Mouse (Mus musculus) megakaryocyte progenitor cell, adult 5-6 weeks (primary cell): Measurements from ENCODE around the gene Inpp5k. TPM values are rescaled to one million over a fixed set of nuclear protein-coding genes. Genes with fewer than 3 reads are reported as not detected.

Source experiments
- ATAC-seq: replicated peaks from 2 replicates; pipeline ENCODE4 v1.8.0; 2016; ENCODE audit warnings: mild to moderate bottlenecking, moderate TSS enrichment, inconsistent platforms; ENCODE audit not compliant: poor library complexity
- total RNA-seq, 2 experiments: library from RNA; stranded (forward) in 1 of 2; stranded (reverse) in 1 of 2; fragments of 157-497, 149-512 nt in 1 of 2; fragments of 200-1000 nt in 1 of 2; gene quantifications; 2 replicates each; pipeline versions ENCODE4 v1.2.3 to v1.2.4; 2015 to 2017

Inpp5k gene
- total RNA-seq (2015) (38.1 and 43.0 TPM in 2 replicates), total RNA-seq (2017) (21.9 and 23.7 TPM in 2 replicates)

DNA sequence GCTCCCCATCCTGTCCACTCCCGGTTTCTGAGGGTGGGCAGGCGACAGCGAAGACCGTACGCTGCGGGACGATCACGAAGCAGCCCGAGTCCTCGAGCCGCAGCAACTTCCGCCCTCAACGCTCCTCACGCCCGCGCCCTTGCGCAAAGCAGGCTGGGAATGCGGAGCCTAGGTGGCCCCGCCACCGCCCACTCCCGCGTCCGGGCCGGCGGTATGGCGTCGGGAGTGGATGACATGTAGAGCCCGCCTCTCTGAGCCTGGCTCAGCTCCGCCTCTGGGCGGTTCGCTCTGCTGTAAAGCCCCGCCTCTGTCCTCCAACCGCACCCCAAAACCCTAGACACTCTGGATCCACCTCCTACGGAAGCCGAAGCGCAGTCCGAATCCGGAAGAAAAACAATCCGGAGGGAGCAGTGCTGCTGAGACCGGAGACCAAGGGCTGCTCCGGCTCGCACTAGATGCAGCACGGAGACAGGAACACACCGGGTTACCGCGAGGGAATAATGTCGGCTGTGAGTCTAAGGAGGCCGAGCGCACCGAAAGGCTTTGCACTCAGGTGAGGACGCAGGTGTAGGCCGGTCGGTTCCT is at the start of gene Inpp5k:
Gene Inpp5k, plus strand, starts transcription at position 344 of the 585 bp plus-strand sequence.
- peak; percentile 98 for ATAC-seq

DNA sequence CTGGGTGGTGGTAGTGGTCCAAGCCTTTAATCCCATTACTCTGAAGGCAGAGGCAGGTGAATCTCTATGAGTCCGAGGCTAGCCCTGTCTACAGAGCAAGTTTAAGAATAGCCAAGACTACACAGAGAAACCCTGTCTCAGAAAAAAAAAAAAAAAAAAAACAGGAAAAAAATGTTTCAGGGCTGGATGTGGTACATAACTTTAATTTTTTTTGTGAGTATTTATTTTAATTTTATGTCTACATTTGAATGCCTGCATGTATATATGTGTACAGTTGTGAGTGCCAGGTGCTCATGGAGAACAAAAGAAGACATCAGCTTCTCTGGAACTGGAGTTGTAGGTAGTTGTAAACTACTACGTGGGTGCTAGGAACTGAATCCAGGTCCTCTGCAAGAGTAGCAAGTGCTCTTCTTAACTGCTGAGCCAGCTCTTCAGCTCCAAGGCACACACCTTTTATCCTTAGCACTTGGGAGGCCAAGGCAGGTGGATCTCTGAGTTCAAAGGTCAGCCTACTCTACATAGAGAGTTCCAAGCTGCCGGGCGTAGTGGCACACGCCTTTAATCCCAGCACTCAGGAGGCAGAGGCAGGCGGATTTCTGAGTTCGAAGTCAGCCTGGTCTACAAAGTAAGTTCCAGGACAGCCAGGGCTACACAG is 49.2 kb upstream of the Inpp5k start:
- ATAC-seq, result no peak

DNA sequence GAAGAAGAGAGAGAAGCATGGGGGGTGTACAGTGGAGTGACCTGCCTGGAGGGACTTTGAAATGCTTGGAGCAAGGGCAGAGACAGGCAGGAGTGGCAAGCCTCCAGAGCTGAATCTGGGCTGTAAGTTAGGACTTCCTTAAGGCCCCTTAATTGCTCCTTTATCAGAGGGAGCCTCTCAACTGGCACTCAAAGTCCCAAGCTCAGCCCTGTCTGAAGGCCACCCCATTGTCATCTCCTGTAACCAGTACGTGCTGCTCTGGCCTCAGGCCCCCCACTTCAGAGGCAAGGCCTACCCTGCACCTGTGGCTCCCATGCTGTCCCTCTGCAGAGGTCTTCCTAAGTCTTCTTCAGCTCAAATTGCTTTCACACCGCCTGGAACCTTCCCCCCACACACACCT is 47.3 kb upstream of the Inpp5k start:
- ATAC-seq, result no peak

DNA sequence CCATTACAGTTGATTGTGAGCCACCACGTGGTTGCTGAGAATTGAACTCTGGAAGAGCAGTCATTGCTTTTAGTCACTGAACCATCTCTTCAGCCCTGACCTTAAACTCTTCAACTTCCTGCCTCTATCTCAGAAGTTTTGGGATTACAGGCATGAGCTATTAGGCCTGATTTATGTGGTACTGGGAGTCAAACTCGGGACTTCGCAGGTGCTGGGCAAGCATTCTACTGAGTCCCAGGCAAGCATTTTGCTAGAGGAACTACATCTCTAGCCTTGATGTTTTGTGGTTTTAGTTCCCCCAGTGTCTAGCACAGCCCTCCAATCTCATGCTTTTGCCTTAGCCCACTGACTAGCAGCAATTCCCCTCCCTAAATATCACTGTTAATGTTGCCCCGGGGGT is 45.7 kb upstream of the Inpp5k start:
- no peak for ATAC-seq

DNA sequence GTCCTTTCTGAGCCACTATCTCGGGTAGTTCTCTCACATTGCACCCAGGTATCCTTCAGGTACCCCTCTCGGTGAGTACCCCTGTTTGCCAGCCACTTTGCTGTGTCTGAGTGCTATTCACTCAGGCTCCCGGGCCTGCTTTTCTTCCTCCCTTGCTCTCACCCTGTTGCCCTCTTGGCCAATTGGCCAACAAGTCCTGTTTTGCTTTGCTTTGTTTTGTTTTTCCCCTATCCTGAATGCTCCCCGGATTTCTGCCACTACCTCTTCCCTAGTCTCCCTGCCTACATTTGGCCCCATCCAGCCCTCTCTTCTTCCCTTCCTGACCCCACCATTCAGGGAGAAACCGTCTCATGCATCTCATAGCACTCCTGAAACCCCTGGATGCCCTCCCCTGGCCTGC is 44.8 kb upstream of the Inpp5k start:
- ATAC-seq, result no peak

DNA sequence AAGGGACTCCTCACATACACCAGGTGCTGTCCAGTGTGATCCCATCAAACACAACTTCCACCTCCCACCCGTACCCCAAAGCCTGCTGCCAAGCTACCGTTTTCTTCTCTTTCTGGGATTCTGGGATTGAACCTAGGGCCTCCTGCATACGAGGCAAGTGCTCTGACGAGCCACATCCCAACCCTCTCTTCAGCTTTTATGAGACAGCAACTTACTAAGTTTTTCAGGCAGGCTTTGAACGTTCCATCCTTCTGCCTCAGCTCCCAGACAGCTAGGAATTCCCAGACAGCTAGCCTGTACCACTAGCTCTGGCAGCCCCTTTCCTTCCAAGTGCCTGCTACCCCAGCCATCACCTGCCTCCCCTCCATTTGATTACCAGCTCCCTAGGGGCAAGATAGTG is 43.8 kb upstream of the Inpp5k start:
- ATAC-seq, result no peak

DNA sequence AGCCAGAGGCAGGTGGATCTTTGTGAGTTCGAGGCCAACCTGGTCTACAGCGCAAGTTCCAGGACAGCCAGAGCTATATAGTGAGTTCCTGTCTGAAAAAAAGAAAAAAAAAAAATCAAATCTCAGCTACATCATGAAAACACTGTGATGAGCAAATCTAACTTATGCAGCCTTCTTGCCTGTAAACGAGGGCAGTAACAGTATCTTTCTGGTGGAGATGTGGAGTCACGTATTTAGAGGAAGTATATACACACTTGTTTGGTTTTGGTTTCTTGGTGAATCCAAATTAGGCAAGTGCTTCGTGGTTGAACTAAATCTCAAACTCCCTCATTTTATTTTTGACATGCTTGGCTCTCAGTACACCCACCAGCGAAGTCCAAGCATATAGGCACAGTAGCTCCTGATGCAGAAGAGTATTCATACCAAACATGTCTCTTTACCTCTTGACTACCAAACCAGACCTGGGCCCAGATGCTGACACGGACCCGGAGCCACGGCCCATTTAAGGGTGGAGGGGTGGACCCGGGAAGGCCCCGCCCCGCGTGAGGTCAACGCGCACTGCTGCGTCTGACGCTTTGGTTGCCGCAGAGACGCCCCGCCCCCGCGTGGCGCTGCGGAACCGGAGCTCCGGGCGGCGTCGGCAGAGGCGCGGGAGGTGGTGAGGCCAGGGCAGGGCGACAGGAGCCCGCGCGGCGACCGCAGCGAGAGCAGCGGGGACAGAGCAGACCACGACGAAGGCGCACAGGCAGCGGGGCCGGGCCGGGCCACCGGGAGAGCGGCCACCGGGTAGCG is 43.1 kb upstream of the Inpp5k start, which contains the start of gene Pitpna:
Gene Pitpna, plus strand, starts transcription at position 605 of the 792 bp plus-strand sequence.
- ATAC-seq, result peak; percentile 94

DNA sequence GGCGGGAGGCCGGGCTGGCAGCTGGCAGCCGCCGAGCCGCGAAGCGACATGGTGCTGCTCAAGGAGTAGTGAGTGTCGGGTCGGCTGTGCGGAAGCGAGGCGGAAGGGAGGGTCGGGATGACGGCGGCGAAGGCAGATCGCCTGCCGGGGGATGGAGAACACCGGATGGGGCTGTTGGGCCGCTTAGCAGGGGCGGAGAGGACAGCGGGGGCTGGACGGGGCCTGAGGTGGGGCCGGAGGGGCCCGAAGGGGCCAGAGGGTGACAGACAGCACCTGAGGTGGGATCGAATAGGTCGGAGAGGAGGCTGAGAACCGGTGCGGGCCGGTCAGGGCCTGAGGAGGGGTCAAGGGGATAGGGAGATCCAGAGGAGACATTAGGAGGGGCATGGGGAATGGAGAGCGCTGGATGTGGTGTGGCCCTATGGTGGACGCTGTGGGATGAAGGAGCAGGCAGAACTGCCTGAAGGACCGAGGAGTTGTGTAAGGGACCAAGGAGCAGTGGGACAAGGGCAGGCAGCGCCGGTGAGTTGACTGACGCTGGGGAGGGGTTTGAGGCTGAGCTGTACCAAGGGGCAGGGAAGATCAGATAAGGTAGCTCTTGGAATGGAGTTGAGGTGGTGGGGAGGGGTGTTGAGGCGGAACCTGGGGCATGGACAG is 42.4 kb upstream of the Inpp5k start:
- ATAC-seq, result peak; percentile 27

DNA sequence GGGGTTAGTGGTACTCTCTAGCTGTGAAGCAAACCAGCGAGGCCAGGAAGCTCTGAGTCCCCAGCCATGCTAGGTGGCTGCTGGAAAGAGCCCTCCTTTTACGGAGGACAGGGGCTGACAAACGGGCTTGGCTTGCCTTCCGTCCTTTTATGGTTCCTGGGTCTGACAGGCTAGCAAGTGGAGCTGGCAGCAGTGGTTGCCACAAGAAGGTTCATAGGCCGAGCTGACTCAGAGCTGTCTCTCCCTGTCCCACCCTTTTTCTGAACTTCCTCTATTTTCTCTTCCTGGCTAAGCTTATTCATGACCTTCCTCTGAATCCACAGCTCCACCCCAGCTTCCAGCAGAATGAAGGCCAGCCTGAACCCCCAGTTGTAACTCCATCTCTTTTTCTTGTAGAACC is 38.2 kb upstream of the Inpp5k start:
- ATAC-seq, result peak; percentile 33

DNA sequence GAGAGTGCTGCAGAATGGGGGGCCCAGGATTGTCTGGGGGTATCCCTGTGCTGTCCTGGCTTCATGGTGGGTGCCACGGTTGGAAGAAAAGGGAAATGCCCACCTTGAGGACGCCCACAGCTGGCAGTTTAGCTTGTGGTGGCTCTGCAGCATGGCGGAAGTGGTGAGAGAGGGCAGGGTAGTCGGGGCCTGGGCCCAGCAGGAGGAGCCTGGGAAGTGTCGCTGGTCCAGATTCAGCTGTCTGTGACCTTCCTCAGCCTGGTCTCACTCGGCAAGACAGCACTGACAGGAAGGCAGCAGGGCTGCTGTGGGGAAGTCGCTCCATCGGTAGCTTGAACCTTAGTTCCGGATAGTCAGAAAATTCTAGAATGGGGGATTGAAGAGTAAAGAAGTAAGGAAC is 36.4 kb upstream of the Inpp5k start:
- ATAC-seq, result peak; percentile 83

DNA sequence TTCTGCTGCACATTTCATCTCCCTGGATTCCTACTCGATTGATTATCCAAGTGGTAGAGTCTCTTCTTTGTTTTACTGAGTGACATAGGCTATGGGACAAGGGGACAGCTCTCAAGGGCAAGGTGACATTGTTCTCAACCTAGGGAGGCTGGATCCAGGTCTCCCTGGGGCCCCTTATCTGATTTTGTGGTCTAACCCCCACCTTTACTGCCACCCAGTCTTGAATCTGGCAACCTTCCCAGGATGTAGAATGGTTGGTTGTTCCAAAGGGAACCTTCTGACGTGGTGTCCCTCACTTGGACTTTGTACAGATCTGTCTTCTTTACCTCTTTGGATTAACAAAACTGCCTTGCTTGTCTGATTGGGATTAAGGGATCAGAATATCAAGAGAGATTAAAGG is 35.4 kb upstream of the Inpp5k start:
- peak; percentile 16; the same call in 1 of the 2 replicates for ATAC-seq

DNA sequence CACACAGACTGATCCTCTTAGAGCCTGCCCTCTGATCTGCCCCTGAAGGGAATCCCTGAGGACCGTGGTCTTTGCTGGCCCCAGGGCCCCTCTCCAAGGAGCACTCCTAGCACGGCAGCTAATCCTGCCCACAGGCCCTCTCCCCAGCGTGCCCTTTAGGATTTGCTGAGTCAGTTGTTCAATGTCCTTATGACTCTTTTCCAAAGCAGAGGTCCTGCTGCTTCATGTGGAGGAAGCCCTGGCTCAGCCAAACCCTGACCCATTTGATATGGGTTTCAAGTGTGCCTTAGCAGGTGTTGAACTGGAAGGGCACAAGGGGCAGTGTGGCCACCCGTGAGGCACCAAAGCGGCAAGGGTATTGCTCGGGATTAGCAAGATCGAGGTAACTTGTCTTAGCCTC is 35.0 kb upstream of the Inpp5k start:
- ATAC-seq, result no peak

DNA sequence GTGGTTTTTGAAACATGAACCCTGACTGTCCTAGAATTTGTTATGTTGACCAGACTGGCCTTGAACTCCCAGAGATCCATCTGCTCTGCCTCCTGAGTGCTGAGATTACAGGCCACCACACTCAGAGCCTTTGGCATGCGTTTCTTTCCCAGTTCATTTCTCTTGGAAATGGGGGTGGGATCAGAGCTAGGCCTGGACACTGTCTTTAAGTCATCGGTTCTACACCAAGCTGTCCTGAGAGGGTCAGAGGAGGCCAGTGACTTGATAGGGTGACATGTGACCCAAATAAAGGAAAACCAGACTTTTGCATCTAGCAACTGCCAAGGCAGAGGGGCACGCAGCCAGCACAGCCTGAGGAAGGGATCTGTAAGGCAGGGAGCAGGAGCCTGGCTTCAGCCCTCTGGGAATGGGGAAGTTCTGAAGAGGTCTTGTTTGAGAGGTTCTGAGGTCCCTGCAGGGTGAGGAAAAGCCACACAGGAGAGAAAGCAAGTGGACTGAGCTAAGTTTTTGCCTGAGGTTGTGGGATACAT is 34.0 kb upstream of the Inpp5k start:
- no peak for ATAC-seq

DNA sequence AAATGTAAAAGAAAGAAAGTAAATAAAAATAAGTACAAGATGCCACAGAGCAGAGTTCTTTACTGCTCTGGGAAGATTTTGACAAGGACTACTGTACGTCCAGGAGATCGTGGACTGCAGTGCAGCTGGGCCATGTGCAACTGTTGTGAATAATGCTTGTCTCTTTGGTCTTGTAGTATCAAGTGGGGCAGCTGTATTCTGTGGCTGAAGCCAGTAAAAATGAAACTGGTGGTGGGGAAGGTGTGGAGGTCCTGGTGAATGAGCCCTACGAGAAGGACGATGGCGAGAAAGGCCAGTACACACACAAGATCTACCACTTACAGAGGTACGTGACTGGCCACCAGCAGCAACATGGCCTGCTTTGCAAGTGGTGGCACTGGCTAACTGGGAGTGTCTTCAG is 32.8 kb upstream of the Inpp5k start:
- no peak for ATAC-seq

DNA sequence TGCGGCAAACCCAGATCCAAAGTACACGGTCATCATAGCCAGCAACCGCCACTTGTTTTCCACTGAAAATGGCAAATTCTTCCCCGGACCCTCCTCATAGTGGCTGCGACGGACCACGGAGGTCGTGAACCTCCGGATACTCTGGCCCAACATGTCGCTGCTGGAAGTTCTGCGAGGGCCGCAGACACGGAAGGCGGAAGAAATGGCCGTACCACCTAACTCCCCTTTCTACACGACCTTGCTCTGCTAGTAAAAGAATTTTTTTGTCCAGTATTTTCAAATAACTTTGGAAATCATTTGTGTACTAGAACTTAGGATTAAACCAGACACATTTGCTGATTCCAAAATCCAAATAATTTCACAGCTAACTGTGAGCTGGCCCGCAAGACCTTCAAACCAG is 31.0 kb upstream of the Inpp5k start:
- peak; percentile 89 for ATAC-seq

DNA sequence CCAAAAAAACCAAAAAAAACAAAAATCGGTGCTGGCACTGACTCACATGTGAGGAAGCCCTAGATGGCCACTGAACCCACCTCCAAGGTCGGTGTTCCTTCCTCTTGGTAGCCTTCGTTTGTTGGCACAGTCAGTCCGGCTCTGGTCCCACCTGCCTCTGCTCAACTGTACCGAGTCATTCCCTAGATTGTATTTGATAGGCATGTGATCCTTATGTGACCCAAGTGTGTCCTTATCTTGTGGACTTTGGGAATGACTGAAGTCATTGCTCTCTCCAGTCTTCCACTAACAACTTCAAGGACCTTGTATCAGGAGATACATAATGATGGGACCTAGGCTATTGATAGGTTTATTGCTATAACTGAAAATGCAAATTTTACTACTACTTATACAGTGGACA is 26.0 kb upstream of the Inpp5k start:
- no peak for ATAC-seq

DNA sequence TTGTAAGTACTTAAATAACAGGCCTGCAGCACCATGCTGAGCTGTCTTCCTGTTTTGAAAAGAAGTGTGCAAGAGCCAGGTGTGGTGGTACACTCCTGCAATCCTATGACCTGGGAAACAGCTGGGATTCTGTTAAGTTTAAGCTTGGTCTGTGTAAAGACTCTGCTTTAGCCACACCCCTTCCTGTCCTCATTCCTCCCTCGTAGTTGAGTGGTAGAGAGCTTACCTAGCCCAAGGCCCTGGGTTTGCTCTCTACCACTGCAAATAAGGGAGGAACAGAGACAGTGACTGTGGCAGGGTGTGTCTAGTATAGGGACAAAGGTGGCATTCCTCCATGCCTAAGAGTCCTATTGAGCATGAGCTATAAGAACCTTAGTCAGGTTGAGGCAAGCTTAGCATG is 25.5 kb upstream of the Inpp5k start:
- no peak for ATAC-seq

DNA sequence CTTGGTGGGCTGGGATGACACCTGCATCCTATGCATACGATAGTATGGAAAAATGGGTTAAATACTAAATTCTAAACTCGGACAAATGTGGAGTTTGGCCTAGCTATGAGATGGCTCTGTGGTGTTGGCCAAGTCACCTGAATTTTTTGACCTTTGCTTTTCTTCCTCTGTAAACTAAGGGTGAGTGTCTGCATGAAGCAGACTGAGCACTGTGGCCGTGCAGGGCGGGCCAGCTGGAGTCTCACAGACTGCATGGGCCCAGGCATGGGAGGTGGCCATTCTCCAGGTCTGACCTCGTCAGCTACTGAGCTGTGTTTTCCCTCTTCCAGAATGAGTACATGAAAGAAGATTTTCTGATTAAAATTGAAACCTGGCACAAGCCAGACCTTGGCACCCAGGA is 22.0 kb upstream of the Inpp5k start:
- no peak for ATAC-seq

DNA sequence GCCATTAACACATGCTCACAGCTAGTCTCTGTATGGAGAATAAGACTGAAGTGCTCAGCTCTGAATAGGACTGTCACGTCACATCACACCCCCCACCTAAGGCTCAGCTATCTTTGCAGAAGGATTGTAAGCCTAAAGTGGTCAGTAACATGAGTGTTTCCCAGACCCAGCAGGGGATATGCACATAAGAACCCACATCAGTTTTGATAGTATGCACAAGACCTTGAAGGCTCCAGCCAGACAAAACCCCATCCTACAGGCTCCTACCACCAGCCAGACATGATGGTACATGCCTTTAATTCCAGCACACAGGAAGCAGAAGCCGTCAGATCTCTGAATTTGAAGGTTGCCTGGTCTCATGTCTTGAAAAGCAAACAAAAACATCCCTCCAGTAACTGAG is 20.8 kb upstream of the Inpp5k start:
- ATAC-seq, result no peak

DNA sequence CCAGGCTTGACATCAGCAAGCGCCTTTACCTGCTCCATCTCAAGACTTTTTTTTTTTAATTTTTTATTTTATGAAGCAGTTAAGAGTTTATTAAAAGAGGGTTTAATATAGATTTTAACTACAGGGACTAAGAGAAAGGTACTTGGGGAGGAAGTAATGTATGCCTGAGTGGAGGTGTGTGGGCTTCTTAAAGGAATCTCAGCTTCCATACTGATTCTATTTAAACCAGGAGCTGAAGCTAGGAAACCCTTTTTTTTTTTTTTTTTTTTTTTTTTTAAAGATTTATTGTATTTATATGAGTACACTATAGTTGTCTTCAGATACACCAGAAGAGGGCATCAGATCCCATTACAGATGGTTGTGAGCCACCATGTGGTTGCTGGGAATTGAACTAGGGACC is 16.0 kb upstream of the Inpp5k start:
- no peak for ATAC-seq

DNA sequence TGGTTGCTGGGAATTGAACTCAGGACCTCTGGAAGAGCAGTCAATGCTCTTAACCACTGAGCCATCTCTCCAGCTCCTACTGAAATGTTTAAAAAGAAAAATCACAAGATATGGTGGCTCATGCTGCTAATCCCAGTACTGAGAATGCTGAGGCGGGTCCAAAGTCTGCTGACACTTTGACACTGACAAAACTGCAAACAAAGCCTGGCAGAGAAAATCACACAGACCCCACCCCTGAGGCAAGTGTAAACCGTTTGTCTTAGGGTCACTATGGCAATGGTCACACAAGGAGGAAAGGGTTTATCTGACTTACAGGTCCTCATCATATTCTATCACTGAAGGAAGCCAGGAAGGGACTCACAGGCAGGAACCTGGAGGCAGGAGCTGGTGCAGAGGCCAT is 15.2 kb upstream of the Inpp5k start:
- ATAC-seq, result no peak
